ENCODE assay signal across 7 mouse cellular contexts in the genomic region with DNA sequence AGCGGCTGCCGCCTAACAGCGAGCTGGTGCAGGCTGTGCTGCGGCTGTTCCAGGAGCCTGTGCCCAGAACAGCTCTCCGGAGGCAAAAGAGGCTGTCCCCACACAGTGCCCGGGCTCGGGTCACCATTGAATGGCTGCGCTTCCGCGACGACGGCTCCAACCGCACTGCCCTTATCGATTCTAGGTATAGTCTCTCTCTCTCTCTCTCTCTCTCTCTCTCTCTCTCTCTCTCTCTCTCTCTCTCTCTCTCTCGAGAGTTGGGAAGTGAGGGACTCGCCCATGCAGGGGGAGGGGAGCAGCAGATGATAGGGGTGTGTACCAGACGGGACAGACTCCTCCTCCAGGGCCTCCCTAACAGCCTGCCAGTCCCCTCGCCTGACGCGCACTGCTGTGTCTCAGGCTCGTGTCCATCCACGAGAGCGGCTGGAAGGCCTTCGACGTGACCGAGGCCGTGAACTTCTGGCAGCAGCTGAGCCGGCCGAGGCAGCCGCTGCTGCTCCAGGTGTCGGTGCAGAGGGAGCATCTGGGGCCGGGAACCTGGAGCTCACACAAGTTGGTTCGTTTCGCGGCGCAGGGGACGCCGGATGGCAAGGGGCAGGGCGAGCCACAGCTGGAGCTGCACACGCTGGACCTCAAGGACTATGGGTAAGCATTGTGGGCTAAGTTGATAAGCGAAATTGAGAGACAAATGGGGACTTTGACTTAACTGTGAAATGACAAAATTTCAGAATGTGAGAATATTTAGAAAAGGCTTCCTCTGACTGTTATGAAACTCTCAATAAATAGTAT. TPM values are rescaled to one million over a fixed set of nuclear protein-coding genes. Genes with fewer than 3 reads are reported as not detected.
DNase-seq lines count a peak whose midpoint lies in the region; ATAC-seq lines count a peak whose summit lies in the region.
"Not testable (repeated sequence)": the region's sequence is repeated elsewhere in the genome, so short reads cannot be mapped to it uniquely, and the experiment has no call there.

No protein-coding gene starts in this region.

- H3K36me3 ChIP-seq in forebrain, embryonic 10.5 days (replicated peaks); heart, embryonic 12.5 days; intestine, embryonic 16.5 days (ENCODE audit: control insufficient read depth, insufficient read depth, low read length); limb, embryonic 13.5 days: not testable (repeated sequence)

- H3K27ac ChIP-seq in forebrain, embryonic 10.5 days; heart, embryonic 12.5 days (ENCODE audit: poor library complexity, severe bottlenecking); intestine, embryonic 16.5 days (ENCODE audit: low read length); limb, embryonic 13.5 days: not testable (repeated sequence)

- H3K4me3 ChIP-seq in forebrain, embryonic 10.5 days, result peak overlapping the region; percentile 41
- H3K4me3 ChIP-seq in heart, embryonic 12.5 days, result peak overlapping the region; percentile 43
- H3K4me3 ChIP-seq in intestine, embryonic 16.5 days (ENCODE audit: low read length), result peak overlapping the region; percentile 39
- peak overlapping the region; percentile 30 for H3K4me3 ChIP-seq in limb, embryonic 13.5 days

- ATAC-seq in heart, embryonic 12.5 days (ENCODE audit: insufficient number of reproducible peaks, low FRiP score), result peak; percentile 86
- peak; percentile 93 for ATAC-seq in intestine, embryonic 16.5 days
- peak; percentile 68; the same call in 1 of the 2 replicates for ATAC-seq in limb, embryonic 13.5 days (ENCODE audit: low FRiP score, low read depth)
- peak; percentile 86 for ATAC-seq in megakaryocyte, adult 5-6 weeks (ENCODE audit: poor library complexity, severe bottlenecking)

- WGBS in forebrain, embryonic 10.5 days, result 1% methylated on average over 41 of the region's 41 CpGs
- 2% methylated on average over 40 of the region's 41 CpGs for WGBS in heart, embryonic 12.5 days
- WGBS in intestine, embryonic 16.5 days, result 4% methylated on average over 38 of the region's 41 CpGs
- 2% methylated on average over 40 of the region's 41 CpGs for WGBS in limb, embryonic 13.5 days

- H3K4me1 ChIP-seq in forebrain, embryonic 10.5 days, result peaks cover 45% of the 10 kb centered on the region
- H3K4me1 ChIP-seq in heart, embryonic 12.5 days (replicated peaks), result peaks cover 17% of the 10 kb centered on the region
- peaks cover 13% of the 10 kb centered on the region for H3K4me1 ChIP-seq in intestine, embryonic 16.5 days (ENCODE audit: control insufficient read depth, insufficient read depth, low read length)
- peaks cover 10% of the 10 kb centered on the region for H3K4me1 ChIP-seq in limb, embryonic 13.5 days

- peak overlapping the region; percentile 29; the same call in 1 of the 2 replicates for H3K9ac ChIP-seq in heart, embryonic 12.5 days
- peak overlapping the region; percentile 49; the same call in 1 of the 2 replicates for H3K9ac ChIP-seq in intestine, embryonic 16.5 days (ENCODE audit: low read depth, low read length)
- peak overlapping the region; percentile 50; the same call in 1 of the 2 replicates for H3K9ac ChIP-seq in limb, embryonic 13.5 days

- peak overlapping the region; percentile 72 for H3K4me2 ChIP-seq in heart, embryonic 12.5 days
- H3K4me2 ChIP-seq in intestine, embryonic 16.5 days (ENCODE audit: low read depth, low read length), result peak overlapping the region; percentile 60
- peak overlapping the region; percentile 59 for H3K4me2 ChIP-seq in limb, embryonic 13.5 days (replicated peaks)

- peaks cover 85% of the 10 kb centered on the region for H3K27me3 ChIP-seq in forebrain, embryonic 10.5 days (ENCODE audit: poor library complexity, severe bottlenecking)
- H3K27me3 ChIP-seq in heart, embryonic 12.5 days (replicated peaks), result peaks cover 47% of the 10 kb centered on the region
- not testable (repeated sequence) for H3K27me3 ChIP-seq in intestine, embryonic 16.5 days (replicated peaks; ENCODE audit: control insufficient read depth, insufficient read depth, low read length)
- H3K27me3 ChIP-seq in limb, embryonic 13.5 days, result peaks cover 75% of the 10 kb centered on the region

- peak; percentile 84 for DNase-seq in adrenal gland, postnatal 14 days
- DNase-seq in forebrain, embryonic 10.5 days (ENCODE audit: extremely low spot score, low spot score), result not testable (repeated sequence)
- peak; percentile 34 for DNase-seq in ovary, postnatal 36 days (ENCODE audit: low spot score)

- not testable (repeated sequence) for H3K9me3 ChIP-seq in forebrain, embryonic 10.5 days; heart, embryonic 12.5 days (replicated peaks); intestine, embryonic 16.5 days (ENCODE audit: control insufficient read depth, low read length); limb, embryonic 13.5 days

RNA-seq across cellular contexts. Expression of gene Lefty1, which starts 2.0 kb away (rescaled TPM):
- total RNA-seq in adrenal gland, postnatal 14 days (2021), result 1.3 and 1.6 TPM in 2 replicates
- 0.34 and 0.69 TPM in 2 replicates for polyA plus RNA-seq in forebrain, embryonic 10.5 days (2016; fragmentation: Nextera tagmentation; extraction: Ambion mirVana)
- 1.00 and 1.1 TPM in 2 replicates for polyA plus RNA-seq in heart, embryonic 12.5 days (2016; fragmentation: Nextera tagmentation; extraction: Ambion mirVana)
- polyA plus RNA-seq in intestine, embryonic 16.5 days (2015; fragmentation: Nextera tagmentation; extraction: Ambion mirVana), result 1.8 and 2.0 TPM in 2 replicates
- 1.8 and 2.2 TPM in 2 replicates for polyA plus RNA-seq in limb, embryonic 13.5 days (2015; fragmentation: Nextera tagmentation; extraction: Ambion mirVana)
- 0.60 and 1.5 TPM in 2 replicates for total RNA-seq in megakaryocyte, adult 5-6 weeks (2015)
- 0.29 and 0.98 TPM in 2 replicates for total RNA-seq in megakaryocyte, adult 5-6 weeks (2017)

RNA-seq across cellular contexts. Expression of gene Tmem63a, which starts 5.3 kb away (rescaled TPM):
- total RNA-seq in adrenal gland, postnatal 14 days (2021), result 44.4 and 56.2 TPM in 2 replicates
- polyA plus RNA-seq in forebrain, embryonic 10.5 days (2016; fragmentation: Nextera tagmentation; extraction: Ambion mirVana), result 2.1 and 2.2 TPM in 2 replicates
- 10.2 and 10.6 TPM in 2 replicates for polyA plus RNA-seq in heart, embryonic 12.5 days (2016; fragmentation: Nextera tagmentation; extraction: Ambion mirVana)
- 14.9 and 16.2 TPM in 2 replicates for polyA plus RNA-seq in intestine, embryonic 16.5 days (2015; fragmentation: Nextera tagmentation; extraction: Ambion mirVana)
- 16.2 and 17.7 TPM in 2 replicates for polyA plus RNA-seq in limb, embryonic 13.5 days (2015; fragmentation: Nextera tagmentation; extraction: Ambion mirVana)
- total RNA-seq in megakaryocyte, adult 5-6 weeks (2015), result 35.0 and 35.5 TPM in 2 replicates
- total RNA-seq in megakaryocyte, adult 5-6 weeks (2017), result 31.7 and 35.2 TPM in 2 replicates

RNA-seq across cellular contexts. Expression of gene Pycr2, which starts 32.7 kb away (rescaled TPM):
- 29.9 and 38.0 TPM in 2 replicates for total RNA-seq in adrenal gland, postnatal 14 days (2021)
- 149 and 153 TPM in 2 replicates for polyA plus RNA-seq in forebrain, embryonic 10.5 days (2016; fragmentation: Nextera tagmentation; extraction: Ambion mirVana)
- polyA plus RNA-seq in heart, embryonic 12.5 days (2016; fragmentation: Nextera tagmentation; extraction: Ambion mirVana), result 52.2 and 58.2 TPM in 2 replicates
- 63.8 and 73.2 TPM in 2 replicates for polyA plus RNA-seq in intestine, embryonic 16.5 days (2015; fragmentation: Nextera tagmentation; extraction: Ambion mirVana)
- polyA plus RNA-seq in limb, embryonic 13.5 days (2015; fragmentation: Nextera tagmentation; extraction: Ambion mirVana), result 112 and 113 TPM in 2 replicates
- 14.5 and 16.4 TPM in 2 replicates for total RNA-seq in megakaryocyte, adult 5-6 weeks (2015)
- total RNA-seq in megakaryocyte, adult 5-6 weeks (2017), result 17.3 and 19.6 TPM in 2 replicates

RNA-seq across cellular contexts. Expression of gene Lefty2, which starts 43.9 kb away (rescaled TPM):
- 0.30 TPM in 1 of 2 replicates, not detected in the other for total RNA-seq in adrenal gland, postnatal 14 days (2021)
- not detected in 2 replicates for polyA plus RNA-seq in forebrain, embryonic 10.5 days (2016; fragmentation: Nextera tagmentation; extraction: Ambion mirVana)
- 0.15 TPM in 2 replicates for polyA plus RNA-seq in heart, embryonic 12.5 days (2016; fragmentation: Nextera tagmentation; extraction: Ambion mirVana)
- polyA plus RNA-seq in intestine, embryonic 16.5 days (2015; fragmentation: Nextera tagmentation; extraction: Ambion mirVana), result 0.05 TPM in 1 of 2 replicates, not detected in the other
- polyA plus RNA-seq in limb, embryonic 13.5 days (2015; fragmentation: Nextera tagmentation; extraction: Ambion mirVana), result 0.27 TPM in 2 replicates
- not detected in 2 replicates for total RNA-seq in megakaryocyte, adult 5-6 weeks (2015)
- total RNA-seq in megakaryocyte, adult 5-6 weeks (2017), result not detected in 2 replicates
